Mouse (Mus musculus): Measurements from ENCODE around the gene Eva1b. TPM values are rescaled to one million over a fixed set of nuclear protein-coding genes. Genes with fewer than 3 reads are reported as not detected.
A peak's percentile ranks its signal among the peaks of the same experiment; 100 is the strongest.
"Not testable (repeated sequence)": the region's sequence is repeated elsewhere in the genome, so short reads cannot be mapped to it uniquely, and the experiment has no call there.

The Eva1b gene
- polyA plus RNA-seq, 1 experiment from 2014 or later: 149 TPM

GRCm38 (mm10) chr4:126162544-126163066, 15.1 kb downstream of the Eva1b start:
- peak overlapping the region; percentile 57 for H3K4me3 ChIP-seq (replicated peaks; ENCODE audit: low read depth, low read length)
- H3K4me1 ChIP-seq (replicated peaks; ENCODE audit: insufficient read depth, low read length): peaks cover 19% of the 10 kb centered on the region
- peak; percentile 92 for ATAC-seq (replicated peaks; ENCODE audit: low FRiP score, low read depth)
- WGBS: under 1% methylated on average over 43 of the region's 44 CpGs
- no peak for TF ChIP-seq CTCF (IDR thresholded peaks at IDR 0.05; ENCODE audit: low read depth)
- H3K36me3 ChIP-seq (ENCODE audit: insufficient read depth, low read length): peaks cover 20% of the 10 kb centered on the region
- H3K9me3 ChIP-seq (replicated peaks; ENCODE audit: low read length): no peaks in the 10 kb centered on the region
- no peaks in the 10 kb centered on the region for H3K27me3 ChIP-seq (ENCODE audit: insufficient read depth, low read length)
- peak overlapping the region; percentile 93 for H3K27ac ChIP-seq
- peak overlapping the region; percentile 99 for H3K4me2 ChIP-seq (ENCODE audit: low read length)
- DNase-seq (ENCODE audit: low spot score): peak; percentile 96
- peak overlapping the region; percentile 89 for H3K9ac ChIP-seq (ENCODE audit: low read depth, low read length)

GRCm38 (mm10) chr4:126163067-126163659, 15.6 kb downstream of the Eva1b start, which contains the start of gene Sh3d21:
Gene Sh3d21 (minus strand): TSS chr4:126163491.
- DNase-seq (ENCODE audit: low spot score) (no peak), ATAC-seq (replicated peaks; ENCODE audit: low FRiP score, low read depth) (peak; percentile 29)
- Histone ChIP-seq H3K9me3 (replicated peaks; ENCODE audit: low read length) (no peaks in the 10 kb centered on the region), H3K9ac (ENCODE audit: low read depth, low read length) (peak within 1 kb of the TSS; percentile 89), H3K4me3 (replicated peaks; ENCODE audit: low read depth, low read length) (peak within 1 kb of the TSS; percentile 57), H3K27me3 (ENCODE audit: insufficient read depth, low read length) (no peaks in the 10 kb centered on the region), H3K36me3 (ENCODE audit: insufficient read depth, low read length) (peaks cover 24% of the 10 kb centered on the region), H3K27ac (peak within 1 kb of the TSS; percentile 93), H3K4me2 (ENCODE audit: low read length) (peak within 1 kb of the TSS; percentile 99), H3K4me1 (replicated peaks; ENCODE audit: insufficient read depth, low read length) (peaks cover 19% of the 10 kb centered on the region)
- WGBS: 8% methylated on average over 22 of the region's 22 CpGs
- TF ChIP-seq CTCF (IDR thresholded peaks at IDR 0.05; ENCODE audit: low read depth): no peak

- Histone ChIP-seq H3K27ac (peak overlapping the region; percentile 93), H3K4me3 (replicated peaks; ENCODE audit: low read depth, low read length) (no peak overlapping the region), H3K36me3 (ENCODE audit: insufficient read depth, low read length) (peaks cover 28% of the 10 kb centered on the region), H3K4me2 (ENCODE audit: low read length) (no peak overlapping the region), H3K9ac (ENCODE audit: low read depth, low read length) (no peak overlapping the region), H3K27me3 (ENCODE audit: insufficient read depth, low read length) (no peaks in the 10 kb centered on the region), H3K9me3 (replicated peaks; ENCODE audit: low read length) (no peaks in the 10 kb centered on the region), H3K4me1 (replicated peaks; ENCODE audit: insufficient read depth, low read length) (peaks cover 19% of the 10 kb centered on the region)
- TF ChIP-seq CTCF (IDR thresholded peaks at IDR 0.05; ENCODE audit: low read depth): no peak
- no peak for DNase-seq (ENCODE audit: low spot score)
- WGBS: 49% methylated on average over 4 of the region's 4 CpGs
- ATAC-seq (replicated peaks; ENCODE audit: low FRiP score, low read depth): no peak
These were observed 16.1 kb downstream of the Eva1b start for GRCm38 (mm10) chr4:126163685-126164084.

GRCm38 (mm10) chr4:126165092-126165491, 17.5 kb downstream of the Eva1b start:
- not testable (repeated sequence) for H3K9ac ChIP-seq (ENCODE audit: low read depth, low read length); ATAC-seq (replicated peaks; ENCODE audit: low FRiP score, low read depth); H3K4me3 ChIP-seq (replicated peaks; ENCODE audit: low read depth, low read length); H3K9me3 ChIP-seq (replicated peaks; ENCODE audit: low read length); H3K27me3 ChIP-seq (ENCODE audit: insufficient read depth, low read length); H3K4me2 ChIP-seq (ENCODE audit: low read length); H3K27ac ChIP-seq; DNase-seq (ENCODE audit: low spot score)
- Histone ChIP-seq H3K4me1 (replicated peaks; ENCODE audit: insufficient read depth, low read length) (peaks cover 16% of the 10 kb centered on the region), H3K36me3 (ENCODE audit: insufficient read depth, low read length) (peaks cover 37% of the 10 kb centered on the region)
- 63% methylated on average over 8 of the region's 10 CpGs for WGBS

- Histone ChIP-seq H3K4me1 (replicated peaks; ENCODE audit: insufficient read depth, low read length) (peaks cover 16% of the 10 kb centered on the region), H3K9ac (ENCODE audit: low read depth, low read length) (no peak overlapping the region), H3K4me3 (replicated peaks; ENCODE audit: low read depth, low read length) (no peak overlapping the region), H3K27ac (peak overlapping the region; percentile 19; the same call in 1 of the 2 replicates), H3K36me3 (ENCODE audit: insufficient read depth, low read length) (peaks cover 45% of the 10 kb centered on the region), H3K27me3 (ENCODE audit: insufficient read depth, low read length) (no peaks in the 10 kb centered on the region), H3K9me3 (replicated peaks; ENCODE audit: low read length) (no peaks in the 10 kb centered on the region), H3K4me2 (ENCODE audit: low read length) (no peak overlapping the region)
- TF ChIP-seq CTCF (IDR thresholded peaks at IDR 0.05; ENCODE audit: low read depth): no peak
- no peak for DNase-seq (ENCODE audit: low spot score)
- WGBS: 75% methylated on average over 3 of the region's 3 CpGs
- ATAC-seq (replicated peaks; ENCODE audit: low FRiP score, low read depth): no peak
These were observed 18.5 kb downstream of the Eva1b start for GRCm38 (mm10) chr4:126166084-126166483.

GRCm38 (mm10) chr4:126168851-126169250, 21.3 kb downstream of the Eva1b start:
- DNase-seq (ENCODE audit: low spot score) (no peak), ATAC-seq (replicated peaks; ENCODE audit: low FRiP score, low read depth) (no peak)
- Histone ChIP-seq H3K4me2 (ENCODE audit: low read length) (no peak overlapping the region), H3K4me3 (replicated peaks; ENCODE audit: low read depth, low read length) (no peak overlapping the region), H3K27me3 (ENCODE audit: insufficient read depth, low read length) (no peaks in the 10 kb centered on the region), H3K9ac (ENCODE audit: low read depth, low read length) (no peak overlapping the region), H3K36me3 (ENCODE audit: insufficient read depth, low read length) (peaks cover 68% of the 10 kb centered on the region), H3K4me1 (replicated peaks; ENCODE audit: insufficient read depth, low read length) (no peaks in the 10 kb centered on the region), H3K27ac (no peak overlapping the region), H3K9me3 (replicated peaks; ENCODE audit: low read length) (no peaks in the 10 kb centered on the region)
- no peak for TF ChIP-seq CTCF (IDR thresholded peaks at IDR 0.05; ENCODE audit: low read depth)
- WGBS: 84% methylated on average over 6 of the region's 6 CpGs

GRCm38 (mm10) chr4:126170737-126171136, 23.2 kb downstream of the Eva1b start:
- H3K27ac ChIP-seq; ATAC-seq (replicated peaks; ENCODE audit: low FRiP score, low read depth); H3K4me1 ChIP-seq (replicated peaks; ENCODE audit: insufficient read depth, low read length); H3K9me3 ChIP-seq (replicated peaks; ENCODE audit: low read length); H3K4me2 ChIP-seq (ENCODE audit: low read length); H3K9ac ChIP-seq (ENCODE audit: low read depth, low read length); DNase-seq (ENCODE audit: low spot score); H3K4me3 ChIP-seq (replicated peaks; ENCODE audit: low read depth, low read length); H3K27me3 ChIP-seq (ENCODE audit: insufficient read depth, low read length): not testable (repeated sequence)
- peaks cover 77% of the 10 kb centered on the region for H3K36me3 ChIP-seq (ENCODE audit: insufficient read depth, low read length)
- 98% methylated on average over 5 of the region's 5 CpGs for WGBS
